Mouse (Mus musculus): ENCODE results near the gene Otud7a. TPM values are rescaled to one million over a fixed set of nuclear protein-coding genes. Genes with fewer than 3 reads are reported as not detected.
A peak's percentile ranks its signal among the peaks of the same experiment; 100 is the strongest.

Otud7a gene
- total and polyA plus RNA-seq, 2 experiments from 2014 or later, result 3.8 to 21.6 TPM

DNA sequence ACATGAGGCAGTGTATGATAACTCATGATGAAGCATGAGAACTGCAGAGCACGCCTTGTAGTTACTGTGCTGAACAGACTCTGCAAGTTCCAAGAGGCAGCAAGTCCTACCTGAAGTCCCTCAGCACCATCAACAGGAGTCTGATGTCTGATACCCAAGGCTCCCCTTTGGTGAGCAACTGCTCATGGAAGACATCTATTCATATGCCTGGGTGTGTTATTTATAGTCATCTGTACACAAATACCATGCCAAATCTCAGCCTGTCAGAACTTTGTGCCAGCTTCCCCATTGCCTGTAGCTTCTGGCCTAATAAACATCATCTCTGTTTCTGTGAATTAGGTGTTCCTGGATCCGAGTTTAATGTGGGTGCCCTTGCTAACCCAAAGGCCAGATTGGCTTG lies 68.0 kb downstream of the Otud7a start:
- no peaks in the 10 kb centered on the region for H3K36me3 ChIP-seq (ENCODE audit: insufficient read depth)
- no peak overlapping the region for H3K27ac ChIP-seq (ENCODE audit: low read depth, low read length)
- DNase-seq, result no peak
- H3K9me3 ChIP-seq (ENCODE audit: low read length), result no peaks in the 10 kb centered on the region
- H3K27me3 ChIP-seq (ENCODE audit: insufficient read depth, low read length), result no peaks in the 10 kb centered on the region
- no peak overlapping the region for H3K9ac ChIP-seq
- no peak overlapping the region for H3K4me2 ChIP-seq (ENCODE audit: low read depth)
- no peak for ATAC-seq
- no peaks in the 10 kb centered on the region for H3K4me1 ChIP-seq (ENCODE audit: insufficient read depth)
- TF ChIP-seq CTCF (IDR thresholded peaks at IDR 0.05; ENCODE audit: low read depth), result no peak
- 75% methylated on average over 2 of the region's 2 CpGs for WGBS
- no peak overlapping the region for H3K4me3 ChIP-seq (ENCODE audit: low read depth, low read length)

DNA sequence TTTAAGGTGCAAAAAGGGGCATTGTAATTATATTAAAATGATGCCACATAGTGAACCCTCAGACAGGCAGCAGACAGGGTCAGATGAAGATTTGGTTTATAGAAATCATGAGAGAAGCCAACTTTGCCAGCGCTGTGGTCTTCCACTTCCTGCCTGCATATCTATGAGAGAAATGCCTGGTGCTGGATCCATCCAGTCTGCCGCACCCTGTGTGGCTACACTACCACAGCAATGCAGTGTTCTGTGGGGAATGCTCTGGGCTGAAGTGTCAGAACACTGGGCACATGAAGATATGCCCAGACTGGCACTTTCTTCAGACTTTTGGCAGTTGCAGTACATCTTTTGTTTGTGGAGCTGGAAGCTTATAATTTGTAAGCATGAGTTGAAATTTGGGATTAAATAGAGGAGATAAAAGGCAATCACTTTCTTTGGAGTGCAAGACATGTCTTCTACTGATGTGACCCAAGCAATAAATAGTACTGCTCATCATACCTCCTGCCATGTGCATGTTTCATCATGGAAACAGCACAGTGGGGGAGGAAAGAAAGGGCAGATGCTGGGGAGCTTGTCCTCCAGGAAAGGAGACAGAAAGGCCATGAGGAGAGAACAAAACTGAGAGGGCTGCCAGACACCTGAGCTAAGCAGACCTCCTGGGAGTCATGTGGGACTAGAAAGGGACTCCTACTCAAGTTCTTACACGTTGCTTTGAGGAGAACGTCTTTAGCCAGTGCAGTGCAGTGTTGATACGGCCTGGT lies 71.8 kb downstream of the Otud7a start:
- no peak overlapping the region for H3K9ac ChIP-seq
- DNase-seq, result no peak
- WGBS, result 90% methylated on average over 5 of the region's 5 CpGs
- no peaks in the 10 kb centered on the region for H3K4me1 ChIP-seq (ENCODE audit: insufficient read depth)
- no peak for TF ChIP-seq CTCF (IDR thresholded peaks at IDR 0.05; ENCODE audit: low read depth)
- no peak overlapping the region for H3K4me3 ChIP-seq (ENCODE audit: low read depth, low read length)
- H3K36me3 ChIP-seq (ENCODE audit: insufficient read depth), result no peaks in the 10 kb centered on the region
- H3K27ac ChIP-seq (ENCODE audit: low read depth, low read length), result no peak overlapping the region
- H3K9me3 ChIP-seq (ENCODE audit: low read length), result no peaks in the 10 kb centered on the region
- no peak overlapping the region for H3K4me2 ChIP-seq (ENCODE audit: low read depth)
- ATAC-seq, result no peak
- H3K27me3 ChIP-seq (ENCODE audit: insufficient read depth, low read length), result no peaks in the 10 kb centered on the region

GRCm38 (mm10) chr7:63520299-63520698 lies 75.7 kb downstream of the Otud7a start:
- H3K9ac ChIP-seq, result no peak overlapping the region
- no peaks in the 10 kb centered on the region for H3K9me3 ChIP-seq (ENCODE audit: low read length)
- no peaks in the 10 kb centered on the region for H3K27me3 ChIP-seq (ENCODE audit: insufficient read depth, low read length)
- ATAC-seq (no peak), DNase-seq (no peak)
- WGBS, result 93% methylated on average over 1 of the region's 1 CpGs
- no peak overlapping the region for H3K4me2 ChIP-seq (ENCODE audit: low read depth)
- H3K27ac ChIP-seq (ENCODE audit: low read depth, low read length), result no peak overlapping the region
- no peaks in the 10 kb centered on the region for H3K36me3 ChIP-seq (ENCODE audit: insufficient read depth)
- no peak for TF ChIP-seq CTCF (IDR thresholded peaks at IDR 0.05; ENCODE audit: low read depth)
- H3K4me3 ChIP-seq (ENCODE audit: low read depth, low read length), result no peak overlapping the region
- H3K4me1 ChIP-seq (ENCODE audit: insufficient read depth), result no peaks in the 10 kb centered on the region

- Histone ChIP-seq H3K36me3 (ENCODE audit: insufficient read depth) (no peaks in the 10 kb centered on the region), H3K4me2 (ENCODE audit: low read depth) (no peak overlapping the region), H3K9ac (no peak overlapping the region), H3K27me3 (ENCODE audit: insufficient read depth, low read length) (no peaks in the 10 kb centered on the region), H3K27ac (ENCODE audit: low read depth, low read length) (no peak overlapping the region), H3K4me3 (ENCODE audit: low read depth, low read length) (no peak overlapping the region), H3K9me3 (ENCODE audit: low read length) (no peaks in the 10 kb centered on the region), H3K4me1 (ENCODE audit: insufficient read depth) (no peaks in the 10 kb centered on the region)
- WGBS, result 74% methylated on average over 3 of the region's 3 CpGs
- no peak for DNase-seq
- TF ChIP-seq CTCF (IDR thresholded peaks at IDR 0.05; ENCODE audit: low read depth), result no peak
- no peak for ATAC-seq
These were observed 77.9 kb downstream of the Otud7a start for GRCm38 (mm10) chr7:63522403-63522802.

DNA sequence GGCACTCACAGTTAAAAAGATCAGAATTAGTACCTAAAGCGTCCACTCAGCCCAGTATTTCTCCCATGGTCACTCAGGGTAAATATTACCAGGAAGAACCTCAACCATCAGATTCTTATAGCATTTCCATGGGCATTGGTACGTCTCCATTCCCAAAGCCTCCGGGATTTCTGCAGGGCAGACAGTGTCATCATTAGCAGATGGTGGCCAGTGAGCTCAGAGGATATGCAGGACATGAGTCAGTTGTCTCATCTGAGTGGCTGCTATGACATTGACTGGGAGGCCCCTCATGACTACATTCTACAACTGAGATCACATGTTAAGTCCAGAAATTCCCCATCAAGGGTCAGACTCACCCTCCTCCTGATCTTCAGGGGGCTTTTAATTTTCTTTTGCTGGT lies 78.5 kb downstream of the Otud7a start:
- WGBS, result 93% methylated on average over 3 of the region's 3 CpGs
- Histone ChIP-seq H3K9ac (no peak overlapping the region), H3K4me2 (ENCODE audit: low read depth) (no peak overlapping the region), H3K36me3 (ENCODE audit: insufficient read depth) (no peaks in the 10 kb centered on the region), H3K4me3 (ENCODE audit: low read depth, low read length) (no peak overlapping the region), H3K27me3 (ENCODE audit: insufficient read depth, low read length) (no peaks in the 10 kb centered on the region), H3K4me1 (ENCODE audit: insufficient read depth) (no peaks in the 10 kb centered on the region), H3K9me3 (ENCODE audit: low read length) (no peaks in the 10 kb centered on the region), H3K27ac (ENCODE audit: low read depth, low read length) (no peak overlapping the region)
- no peak for DNase-seq
- no peak for ATAC-seq
- TF ChIP-seq CTCF (IDR thresholded peaks at IDR 0.05; ENCODE audit: low read depth), result no peak

DNA sequence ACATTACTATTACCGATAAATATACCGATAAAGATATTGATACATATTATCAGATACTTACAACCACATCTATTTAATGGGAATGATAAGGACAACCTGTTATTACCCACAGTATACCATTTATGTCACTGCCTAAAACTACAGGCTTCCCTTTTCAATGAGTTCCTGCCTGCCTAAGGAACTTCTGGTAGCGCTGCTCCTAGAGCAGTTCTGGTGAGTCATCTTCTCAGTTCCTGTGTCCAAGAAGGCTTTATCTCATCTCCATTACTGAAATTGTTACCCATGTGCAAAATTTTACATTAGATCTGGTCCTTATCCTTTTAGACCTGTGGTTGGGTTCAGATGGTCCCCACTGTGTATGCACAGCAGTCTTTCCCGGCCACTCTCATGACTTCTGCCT lies 95.7 kb downstream of the Otud7a start:
- TF ChIP-seq CTCF (IDR thresholded peaks at IDR 0.05; ENCODE audit: low read depth), result no peak
- Histone ChIP-seq H3K4me3 (ENCODE audit: low read depth, low read length) (no peak overlapping the region), H3K4me1 (ENCODE audit: insufficient read depth) (no peaks in the 10 kb centered on the region), H3K27me3 (ENCODE audit: insufficient read depth, low read length) (no peaks in the 10 kb centered on the region), H3K36me3 (ENCODE audit: insufficient read depth) (no peaks in the 10 kb centered on the region), H3K9ac (no peak overlapping the region), H3K9me3 (ENCODE audit: low read length) (no peaks in the 10 kb centered on the region), H3K27ac (ENCODE audit: low read depth, low read length) (no peak overlapping the region), H3K4me2 (ENCODE audit: low read depth) (no peak overlapping the region)
- DNase-seq (no peak), ATAC-seq (no peak)
- WGBS, result over 99% methylated on average over 4 of the region's 4 CpGs

DNA sequence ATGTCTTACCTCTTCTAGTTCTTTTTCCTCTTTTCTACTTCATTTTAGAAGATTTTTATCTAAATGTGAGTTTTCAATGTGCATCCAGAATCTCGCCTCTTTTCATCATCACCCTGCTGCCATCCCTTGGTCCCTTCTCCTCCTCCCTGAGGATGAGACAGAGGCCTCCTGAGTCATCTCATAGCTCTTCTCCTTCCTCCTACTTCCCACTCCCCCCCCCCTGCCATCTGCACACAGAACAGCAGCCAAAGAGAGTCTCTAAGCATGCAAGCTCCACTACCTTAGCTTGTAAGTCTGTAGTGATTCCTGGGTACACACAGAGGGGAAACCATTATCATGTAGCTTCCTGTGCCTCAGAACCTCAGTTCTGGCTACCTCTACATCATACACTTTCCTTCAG lies 109.9 kb downstream of the Otud7a start:
- 83% methylated on average over 1 of the region's 1 CpGs for WGBS
- H3K9me3 ChIP-seq (ENCODE audit: low read length), result no peaks in the 10 kb centered on the region
- peak; percentile 51 for ATAC-seq

More for the DNA sequence above, 109.9 kb downstream of the Otud7a start:
- Histone ChIP-seq H3K27me3 (ENCODE audit: insufficient read depth, low read length) (no peaks in the 10 kb centered on the region), H3K27ac (ENCODE audit: low read depth, low read length) (no peak overlapping the region), H3K36me3 (ENCODE audit: insufficient read depth) (no peaks in the 10 kb centered on the region), H3K9ac (no peak overlapping the region), H3K4me2 (ENCODE audit: low read depth) (no peak overlapping the region), H3K4me3 (ENCODE audit: low read depth, low read length) (no peak overlapping the region), H3K4me1 (ENCODE audit: insufficient read depth) (no peaks in the 10 kb centered on the region)
- DNase-seq, result peak; percentile 17
- TF ChIP-seq CTCF (IDR thresholded peaks at IDR 0.05; ENCODE audit: low read depth), result no peak

Data from forebrain, postnatal 0 days (tissue).